Mouse (Mus musculus) G1E (cell line): ENCODE measurements around the gene Faf1. TPM values are rescaled to one million over a fixed set of nuclear protein-coding genes. Genes with fewer than 3 reads are reported as not detected.
"Not testable (repeated sequence)": the region's sequence is repeated elsewhere in the genome, so short reads cannot be mapped to it uniquely, and the experiment has no call there.

ENCODE experiments used
- ATAC-seq: 2 replicates; pipeline ENCODE4 v1.8.0; 2016; ENCODE audit warnings: mild to moderate bottlenecking; ENCODE audit not compliant: insufficient number of reproducible peaks, poor library complexity, low FRiP score, severe bottlenecking; ENCODE audit errors: extremely low read depth
- DNase-seq: peaks from one replicate; pipeline ENCODE4 v3.0.0; 2012; ENCODE audit warnings: low spot score
- H3K27me3 ChIP-seq: 2 replicates; pipeline ENCODE4 v1.6.1; 2012; ENCODE audit warnings: mild to moderate bottlenecking, low read length, inconsistent platforms; ENCODE audit not compliant: insufficient read depth
- H3K36me3 ChIP-seq: replicated peaks from 2 replicates; pipeline ENCODE3; 2012; ENCODE audit warnings: mild to moderate bottlenecking, inconsistent platforms
- H3K4me1 ChIP-seq: 2 replicates; pipeline ENCODE4 v1.6.1; 2012; ENCODE audit warnings: low read depth, low read length, inconsistent platforms, mixed read lengths; ENCODE audit not compliant: insufficient read depth
- H3K4me3 ChIP-seq: 2 replicates; pipeline ENCODE4 v1.5.1; 2012; ENCODE audit warnings: low read depth, mild to moderate bottlenecking, inconsistent platforms, low read length, moderate library complexity, mixed read lengths
- H3K9me3 ChIP-seq: replicated peaks from 2 replicates; pipeline ENCODE4 v1.6.1; 2012; ENCODE audit warnings: inconsistent platforms
- CTCF ChIP-seq: IDR thresholded peaks from 2 replicates; pipeline ENCODE4 v1.5.1; 2012; ENCODE audit warnings: low read depth, low read length, inconsistent platforms, mixed read lengths
- GATA1 ChIP-seq: IDR thresholded peaks from 2 replicates; pipeline ENCODE4 v1.6.1; 2012; ENCODE audit warnings: borderline replicate concordance, low read length, inconsistent platforms, mixed read lengths
- GATA2 ChIP-seq: IDR thresholded peaks from 2 replicates; pipeline ENCODE4 v1.6.1; 2012; ENCODE audit warnings: low read depth, low read length, inconsistent platforms, borderline replicate concordance
- POLR2AphosphoS5 ChIP-seq: IDR thresholded peaks from 2 replicates; pipeline ENCODE4 v1.6.1; 2012; ENCODE audit warnings: low read depth, low read length, inconsistent platforms; ENCODE audit not compliant: insufficient replicate concordance
- TAL1 ChIP-seq: conservative IDR thresholded peaks from 2 replicates; pipeline ENCODE4 v1.6.1; 2012; ENCODE audit warnings: low read depth, low read length, inconsistent platforms, mixed read lengths
- polyA plus RNA-seq: library from polyadenylated mRNA; stranded (reverse); fragments of >175 nt; gene quantifications from 2 replicates; pipeline ENCODE4 v1.2.3, GENCODE M21; 2012
- total RNA-seq, 2 experiments: library from RNA; stranded (forward) in 1 of 2; stranded (reverse) in 1 of 2; fragments of 200-1000 nt in 1 of 2; fragments of >200 nt in 1 of 2; fragmentation: Nextera tagmentation in 1 of 2; gene quantifications; 2 replicates each; pipeline ENCODE4 v1.2.3; 2014 to 2017

Faf1 gene
- total and polyA plus RNA-seq, 3 experiments: 7.1 to 71.9 (median 65.0) TPM

- no peak for TF ChIP-seq CTCF
- TF ChIP-seq GATA1: no peak
- no peak for TF ChIP-seq TAL1
- no peak for TF ChIP-seq POLR2AphosphoS5
- no peak for TF ChIP-seq GATA2
- DNase-seq: no peak
- no peaks in the 10 kb centered on the region for H3K27me3 ChIP-seq
- no peak overlapping the region for H3K4me3 ChIP-seq
- no peaks in the 10 kb centered on the region for H3K9me3 ChIP-seq
- H3K36me3 ChIP-seq: no peaks in the 10 kb centered on the region
- peaks cover 15% of the 10 kb centered on the region for H3K4me1 ChIP-seq
- no peak for ATAC-seq
These were observed 6.2 kb upstream of the Faf1 start for GRCm38 (mm10) chr4:109670213-109670612.

DNA sequence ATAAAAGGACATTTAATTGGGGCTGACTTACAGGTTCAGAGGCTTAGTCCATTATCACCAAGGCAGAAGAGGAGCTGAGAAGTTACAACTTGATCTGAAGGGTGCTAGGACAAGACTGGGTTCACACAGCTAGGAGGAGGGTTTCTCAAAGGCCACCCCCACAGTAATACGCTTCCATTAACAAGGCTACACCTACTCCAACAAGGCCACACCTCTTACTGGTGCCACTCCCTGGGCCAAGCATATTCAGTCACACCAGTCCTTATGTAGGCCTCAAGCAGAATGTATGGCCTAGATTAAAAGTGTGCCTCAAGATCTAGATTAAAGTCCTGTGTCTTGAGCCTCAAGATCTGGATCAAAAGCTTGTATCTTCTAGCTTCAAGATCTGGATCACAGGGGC, 4.4 kb upstream of the Faf1 start:
- Histone ChIP-seq H3K27me3 (no peaks in the 10 kb centered on the region), H3K36me3 (no peaks in the 10 kb centered on the region), H3K9me3 (no peaks in the 10 kb centered on the region), H3K4me3 (no peak overlapping the region), H3K4me1 (peaks cover 19% of the 10 kb centered on the region)
- no peak for DNase-seq
- TF ChIP-seq GATA2: no peak
- no peak for ATAC-seq

- no peaks in the 10 kb centered on the region for H3K36me3 ChIP-seq
- no peaks in the 10 kb centered on the region for H3K27me3 ChIP-seq
- peaks cover 24% of the 10 kb centered on the region for H3K4me1 ChIP-seq
- no peak for TF ChIP-seq GATA2
- TF ChIP-seq TAL1: no peak
- TF ChIP-seq CTCF: no peak
- no peak overlapping the region for H3K4me3 ChIP-seq
- DNase-seq (no peak), ATAC-seq (no peak)
- H3K9me3 ChIP-seq: no peaks in the 10 kb centered on the region
These were observed 2.3 kb upstream of the Faf1 start for GRCm38 (mm10) chr4:109674097-109674496.

- Histone ChIP-seq H3K27me3 (no peaks in the 10 kb centered on the region), H3K4me1 (peaks cover 28% of the 10 kb centered on the region), H3K36me3 (peaks cover 5% of the 10 kb centered on the region), H3K9me3 (no peaks in the 10 kb centered on the region), H3K4me3 (peak overlapping the region; percentile 88)
- TF ChIP-seq GATA2 (no peak), TAL1 (no peak), CTCF (no peak), POLR2AphosphoS5 (no peak), GATA1 (no peak)
- no peak for ATAC-seq
- DNase-seq: no peak
These were observed 833 bp downstream of the Faf1 start for GRCm38 (mm10) chr4:109677221-109677620.

DNA sequence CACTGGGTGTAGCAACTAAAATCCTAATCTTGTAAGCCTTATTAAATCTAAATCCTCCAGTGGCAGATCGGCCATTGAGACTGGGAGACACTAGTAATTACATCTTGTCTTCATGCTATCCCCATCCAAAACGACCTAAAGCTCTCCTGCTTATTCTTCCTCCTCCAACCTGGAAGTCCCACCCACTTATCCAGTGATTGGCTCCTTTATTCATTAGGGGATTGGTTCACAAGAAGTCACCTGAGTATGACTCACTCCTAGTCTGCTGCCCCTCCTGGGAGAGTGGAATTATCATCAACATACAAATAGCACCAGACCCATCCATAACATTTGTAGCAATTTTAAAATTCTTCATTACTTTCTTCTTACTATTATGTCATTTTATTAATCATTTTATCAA, 7.2 kb downstream of the Faf1 start:
- ATAC-seq: no peak
- Histone ChIP-seq H3K36me3 (peaks cover 40% of the 10 kb centered on the region), H3K27me3 (no peaks in the 10 kb centered on the region), H3K9me3 (no peaks in the 10 kb centered on the region), H3K4me3 (no peak overlapping the region), H3K4me1 (peaks cover 20% of the 10 kb centered on the region)
- TF ChIP-seq TAL1 (no peak), GATA1 (no peak), GATA2 (no peak), POLR2AphosphoS5 (no peak), CTCF (no peak)
- no peak for DNase-seq

DNA sequence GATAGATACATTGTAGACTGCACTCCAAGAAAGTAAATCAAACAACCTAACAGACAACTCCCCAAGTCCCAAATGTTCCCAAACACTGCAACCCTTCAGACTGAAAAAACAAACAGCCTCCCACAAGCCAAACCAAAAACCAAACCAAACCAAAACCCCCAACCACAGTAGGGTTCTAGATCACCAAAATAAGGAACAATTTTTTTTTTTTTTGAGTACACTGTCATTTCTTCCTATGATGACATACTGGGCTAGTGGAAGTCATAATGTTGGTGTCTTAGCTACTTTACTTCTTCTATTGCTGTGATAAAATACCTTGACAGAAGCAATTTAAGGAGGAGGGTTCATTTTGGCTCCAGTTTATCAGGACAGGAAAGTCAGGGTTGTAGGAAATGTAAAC, 16.3 kb downstream of the Faf1 start:
- Histone ChIP-seq H3K4me3 (no peak overlapping the region), H3K36me3 (peaks cover 24% of the 10 kb centered on the region), H3K9me3 (peaks cover 15% of the 10 kb centered on the region), H3K27me3 (no peaks in the 10 kb centered on the region), H3K4me1 (no peaks in the 10 kb centered on the region)
- TF ChIP-seq GATA2: no peak
- no peak for TF ChIP-seq GATA1
- TF ChIP-seq CTCF: no peak
- no peak for TF ChIP-seq POLR2AphosphoS5
- TF ChIP-seq TAL1: no peak
- no peak for DNase-seq
- ATAC-seq: no peak

GRCm38 (mm10) chr4:109700727-109701126, 24.3 kb downstream of the Faf1 start:
- DNase-seq, H3K4me3 ChIP-seq, H3K27me3 ChIP-seq, H3K9me3 ChIP-seq, ATAC-seq, H3K4me1 ChIP-seq, H3K36me3 ChIP-seq: not testable (repeated sequence)
